Mouse (Mus musculus) adrenal gland (tissue): Measurements from ENCODE around the gene Coq7.

Source experiments
- intact Hi-C: fragments of 180-260 bp; cut with DNase I; formaldehyde crosslinking; loops from one replicate; pipeline ENCODE4 v1.15.1; 2025

Coq7 gene

GRCm38 (mm10) chr7:118462818-118463762, 70.1 kb downstream of the Coq7 start:
- intact Hi-C loops = no loop called here

GRCm38 (mm10) chr7:118461400-118462136, 71.6 kb downstream of the Coq7 start:
- intact Hi-C loops = no loop called here
